Mouse (Mus musculus) limb, embryonic 13.5 days (tissue): ENCODE results near the gene Obscn. TPM values are rescaled to one million over a fixed set of nuclear protein-coding genes. Genes with fewer than 3 reads are reported as not detected.
A peak's percentile ranks its signal among the peaks of the same experiment; 100 is the strongest.

Experiments
- ATAC-seq: fragments of 200-750 bp; cut with Nextera tagmentation; 2 replicates; pipeline ENCODE4 v1.8.0; 2017; ENCODE audit warnings: low read depth, moderate number of reproducible peaks, moderate TSS enrichment; ENCODE audit not compliant: low FRiP score
- H3K27ac ChIP-seq: fragments of 300-500 bp; sonication (generic); 2 replicates; pipeline ENCODE4 v1.5.1; 2015; ENCODE audit warnings: inconsistent platforms, mild to moderate bottlenecking, moderate library complexity
- H3K27me3 ChIP-seq: fragments of 300-500 bp; sonication (generic); 2 replicates; pipeline ENCODE4 v1.6.1; 2015; ENCODE audit warnings: mild to moderate bottlenecking, inconsistent platforms
- H3K36me3 ChIP-seq: fragments of 300-500 bp; sonication (generic); 2 replicates; pipeline ENCODE4 v1.6.1; 2015; ENCODE audit warnings: inconsistent platforms, mild to moderate bottlenecking, moderate library complexity
- H3K4me1 ChIP-seq: fragments of 300-500 bp; sonication (generic); 2 replicates; pipeline ENCODE4 v1.6.1; 2015; ENCODE audit warnings: inconsistent platforms
- H3K4me2 ChIP-seq: fragments of 300-500 bp; sonication (generic); replicated peaks from 2 replicates; pipeline ENCODE4 v1.6.1; 2015; ENCODE audit warnings: inconsistent platforms, mild to moderate bottlenecking, moderate library complexity
- H3K4me3 ChIP-seq: fragments of 300-500 bp; sonication (generic); 2 replicates; pipeline ENCODE4 v1.5.1; 2015; ENCODE audit warnings: moderate library complexity, mild to moderate bottlenecking, inconsistent platforms
- H3K9ac ChIP-seq: fragments of 300-500 bp; sonication (generic); 2 replicates; pipeline ENCODE4 v1.6.1; 2015; ENCODE audit warnings: mild to moderate bottlenecking, inconsistent platforms
- H3K9me3 ChIP-seq: fragments of 300-500 bp; sonication (generic); 2 replicates; pipeline ENCODE4 v1.6.1; 2016; ENCODE audit warnings: inconsistent platforms
- WGBS: fragments of 180-500 bp; shearing (Covaris S2); methylation state at CpG from one replicate; pipeline ENCODE4 v1.1.7; 2015; 5-methylcytosine and 5-hydroxymethylcytosine counted together
- microRNA-seq: library from miRNA; unstranded; fragments of <30 nt; microRNA quantifications from one replicate; pipeline ENCODE4, GENCODE M21; 2016
- polyA plus RNA-seq: library from polyadenylated mRNA; unstranded; fragments of >200 nt; fragmentation: Nextera tagmentation; extraction: Ambion mirVana; gene quantifications from 2 replicates; pipeline ENCODE4 v1.2.1, GENCODE M21; 2015

Obscn gene
- polyA plus RNA-seq, 1 experiment from 2014 or later: 1.7 TPM

- no peak; the same call in none of the 2 replicates for ATAC-seq
- H3K4me2 ChIP-seq: peak overlapping the region; percentile 93
- peak overlapping the region; percentile 86 for H3K27ac ChIP-seq
- H3K4me3 ChIP-seq: peak overlapping the region; percentile 84
- WGBS: under 1% methylated on average over 33 of the region's 33 CpGs
- peaks cover 41% of the 10 kb centered on the region for H3K4me1 ChIP-seq
- no peaks in the 10 kb centered on the region for H3K9me3 ChIP-seq
- peaks cover 29% of the 10 kb centered on the region for H3K27me3 ChIP-seq
- peak overlapping the region; percentile 74 for H3K9ac ChIP-seq
- peaks cover 14% of the 10 kb centered on the region for H3K36me3 ChIP-seq
Measured at GRCm38 (mm10) chr11:58953351-58954169, 182.6 kb downstream of the Obscn start.

DNA sequence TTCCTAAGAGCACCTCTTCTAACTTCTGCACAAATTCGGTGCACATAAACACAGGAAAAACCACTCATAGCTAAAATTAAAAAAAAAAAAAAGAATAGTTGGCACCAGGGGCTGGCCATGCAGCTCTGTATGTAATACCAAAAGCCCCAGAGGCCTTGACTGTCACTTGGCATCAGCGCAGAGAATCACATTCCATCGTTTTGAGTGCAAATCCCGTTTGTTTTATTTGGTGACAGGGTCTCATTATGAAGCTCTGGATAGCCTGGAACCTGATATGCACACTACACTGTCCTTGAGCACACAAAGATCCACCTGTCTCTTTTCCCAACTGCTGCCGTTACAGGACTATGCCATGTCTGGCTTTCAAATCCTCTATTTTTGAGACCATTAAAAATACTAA is 185.0 kb downstream of the Obscn start:
- no peak for ATAC-seq
- no peak overlapping the region for H3K27ac ChIP-seq
- peaks cover 30% of the 10 kb centered on the region for H3K4me1 ChIP-seq
- H3K36me3 ChIP-seq: no peaks in the 10 kb centered on the region
- no peak overlapping the region for H3K4me3 ChIP-seq
- no peaks in the 10 kb centered on the region for H3K9me3 ChIP-seq
- no peak overlapping the region for H3K4me2 ChIP-seq
- no peak overlapping the region for H3K9ac ChIP-seq
- WGBS: 71% methylated on average over 5 of the region's 5 CpGs
- peaks cover 26% of the 10 kb centered on the region for H3K27me3 ChIP-seq

- ATAC-seq: no peak
- Histone ChIP-seq H3K27ac (peak overlapping the region; percentile 90), H3K36me3 (no peaks in the 10 kb centered on the region), H3K4me1 (peaks cover 25% of the 10 kb centered on the region; the same call in 1 of the 2 replicates), H3K9ac (peak overlapping the region; percentile 75), H3K4me3 (peak overlapping the region; percentile 52), H3K27me3 (peaks cover 40% of the 10 kb centered on the region), H3K9me3 (no peaks in the 10 kb centered on the region), H3K4me2 (peak overlapping the region; percentile 71)
- 12% methylated on average over 20 of the region's 20 CpGs for WGBS
Measured at GRCm38 (mm10) chr11:58949480-58950431, 186.4 kb downstream of the Obscn start.

DNA sequence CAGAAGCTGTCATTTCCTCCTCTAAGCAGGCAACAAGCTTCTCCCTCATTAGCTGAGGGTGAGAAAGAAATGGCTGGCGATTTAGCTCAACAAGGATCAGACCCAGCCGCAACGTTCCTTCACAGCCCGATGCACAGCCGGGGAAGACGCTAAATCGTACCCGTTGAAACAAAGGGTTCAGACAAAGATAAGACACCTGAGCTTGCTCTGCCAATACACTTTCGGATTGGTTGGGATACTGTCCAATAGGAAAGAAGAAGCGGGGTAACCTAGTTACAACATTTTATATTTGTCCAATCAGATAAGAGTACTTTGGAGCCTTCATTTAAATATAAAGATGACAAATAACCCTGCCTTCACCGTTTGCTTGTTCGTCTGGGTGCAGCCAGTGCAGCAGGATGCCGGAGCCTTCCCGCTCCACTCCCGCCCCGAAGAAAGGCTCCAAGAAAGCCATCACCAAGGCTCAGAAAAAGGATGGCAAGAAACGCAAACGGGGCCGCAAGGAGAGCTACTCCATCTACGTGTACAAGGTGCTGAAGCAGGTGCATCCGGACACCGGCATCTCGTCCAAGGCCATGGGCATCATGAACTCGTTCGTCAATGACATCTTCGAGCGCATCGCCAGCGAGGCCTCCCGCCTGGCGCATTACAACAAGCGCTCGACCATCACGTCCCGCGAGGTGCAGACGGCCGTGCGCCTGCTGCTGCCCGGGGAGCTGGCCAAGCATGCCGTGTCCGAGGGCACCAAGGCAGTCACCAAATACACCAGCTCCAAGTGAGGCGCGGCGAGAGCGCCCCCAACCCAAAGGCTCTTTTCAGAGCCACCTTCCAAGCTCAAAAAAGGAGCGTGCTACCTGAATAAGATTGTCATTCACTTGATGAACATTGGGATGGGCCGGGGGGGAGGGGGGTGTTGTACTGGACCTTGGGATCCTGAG is 187.4 kb downstream of the Obscn start, which contains the start of gene Hist3h2ba:
Gene Hist3h2ba, plus strand, starts transcription at position 379 of the 938 bp plus-strand sequence.
- peak; percentile 90 for ATAC-seq
- Histone ChIP-seq H3K9ac (peak within 1 kb of the TSS; percentile 75), H3K27me3 (peaks cover 48% of the 10 kb centered on the region), H3K9me3 (no peaks in the 10 kb centered on the region), H3K4me1 (peaks cover 24% of the 10 kb centered on the region; the same call in 1 of the 2 replicates), H3K27ac (peak within 1 kb of the TSS; percentile 92), H3K4me3 (peak within 1 kb of the TSS; percentile 52), H3K36me3 (no peaks in the 10 kb centered on the region), H3K4me2 (peak within 1 kb of the TSS; percentile 71)
- under 1% methylated on average over 48 of the region's 48 CpGs for WGBS

DNA sequence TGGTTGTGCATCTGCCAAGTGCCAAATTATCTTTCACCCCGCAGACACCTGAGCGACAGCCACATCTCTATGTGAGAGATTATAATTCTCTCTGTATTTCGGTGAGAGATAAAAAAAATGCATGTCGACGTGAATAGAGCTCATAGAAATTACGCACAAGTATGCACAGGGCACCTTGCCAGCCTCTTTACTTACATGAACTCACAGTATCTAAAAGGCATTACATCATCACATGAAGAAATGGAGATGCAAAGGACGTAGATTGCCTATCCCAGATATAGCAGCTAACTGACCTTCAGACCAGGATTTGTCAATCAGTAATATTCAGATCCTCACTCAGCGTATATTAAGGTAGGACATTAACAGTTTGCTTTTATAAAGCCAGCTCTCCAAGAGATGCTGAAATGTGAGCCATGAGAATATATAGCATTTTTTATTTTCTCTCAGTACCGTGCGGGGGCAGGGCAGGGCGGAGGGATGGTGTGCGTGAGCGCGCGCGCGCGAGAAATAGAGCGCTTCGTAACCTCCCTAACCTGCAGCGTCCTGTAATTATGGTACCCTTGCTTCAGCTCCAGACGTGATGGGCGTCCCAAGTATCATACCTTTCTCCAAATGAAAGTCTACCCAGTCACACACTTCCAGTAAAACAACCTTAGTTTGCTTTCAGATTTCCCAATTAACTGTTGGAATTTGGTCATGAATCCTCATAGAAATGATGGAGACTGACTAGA is 188.2 kb downstream of the Obscn start:
- H3K4me2 ChIP-seq: peak overlapping the region; percentile 71
- WGBS: 18% methylated on average over 23 of the region's 23 CpGs
- H3K27me3 ChIP-seq: peaks cover 54% of the 10 kb centered on the region
- peak overlapping the region; percentile 52 for H3K4me3 ChIP-seq
- peak overlapping the region; percentile 92 for H3K27ac ChIP-seq
- H3K36me3 ChIP-seq: no peaks in the 10 kb centered on the region
- peak; percentile 58; the same call in 1 of the 2 replicates for ATAC-seq
- peak overlapping the region; percentile 59 for H3K9ac ChIP-seq
- no peaks in the 10 kb centered on the region for H3K9me3 ChIP-seq
- H3K4me1 ChIP-seq: peaks cover 16% of the 10 kb centered on the region; the same call in 1 of the 2 replicates

DNA sequence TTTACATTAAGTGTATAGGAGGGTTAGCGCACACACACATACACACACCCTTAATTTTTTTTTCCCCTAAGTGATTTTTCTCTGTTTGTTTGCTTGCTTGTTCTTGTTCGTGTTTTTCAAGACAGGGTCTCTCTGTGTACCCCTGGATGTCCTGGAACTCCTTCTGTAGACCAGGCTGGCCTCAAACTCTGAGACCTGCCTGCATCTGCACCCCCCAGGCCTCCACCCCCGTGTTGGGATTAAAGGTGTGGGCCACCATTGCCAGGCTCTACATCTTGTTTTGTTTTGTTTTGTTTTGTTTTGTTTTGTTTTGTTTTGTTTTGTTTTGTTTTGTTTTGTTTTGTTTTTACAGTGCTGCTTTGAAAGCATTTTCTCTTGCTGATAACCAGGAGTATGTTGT is 188.9 kb downstream of the Obscn start:
- H3K36me3 ChIP-seq: no peaks in the 10 kb centered on the region
- H3K9ac ChIP-seq: no peak overlapping the region
- ATAC-seq: no peak
- WGBS: 77% methylated on average over 3 of the region's 3 CpGs
- no peaks in the 10 kb centered on the region for H3K9me3 ChIP-seq
- peak overlapping the region; percentile 71; the same call in 1 of the 2 replicates for H3K4me2 ChIP-seq
- no peak overlapping the region for H3K27ac ChIP-seq
- peaks cover 54% of the 10 kb centered on the region for H3K27me3 ChIP-seq
- no peak overlapping the region for H3K4me3 ChIP-seq
- peaks cover 13% of the 10 kb centered on the region; the same call in 1 of the 2 replicates for H3K4me1 ChIP-seq

Small RNA genes within 50 kb of the gene (microRNA-seq; reads per million reads assigned to microRNA genes)
- gene Gm44313: not detected

Other genes starting within 250 kb of the Obscn start
- gene Zfp39, start 232.2 kb downstream of the Obscn start, polyA plus RNA-seq: 6.2 and 7.1 TPM in 2 replicates
- gene Btnl10, start 218.5 kb downstream of the Obscn start, polyA plus RNA-seq: 0.11 TPM in 1 of 2 replicates, not detected in the other
- 245 and 261 TPM in 2 replicates for gene Rnf187, start 197.5 kb downstream of the Obscn start, polyA plus RNA-seq
- gene Hist3h2ba, start 187.5 kb downstream of the Obscn start, polyA plus RNA-seq: 35.8 and 40.7 TPM in 2 replicates
- 29.6 and 29.9 TPM in 2 replicates for gene Hist3h2a, start 181.7 kb downstream of the Obscn start, polyA plus RNA-seq
- 0.87 and 1.7 TPM in 2 replicates for gene Trim17, start 181.7 kb downstream of the Obscn start, polyA plus RNA-seq
- gene Trim11, start 158.3 kb downstream of the Obscn start, polyA plus RNA-seq: 23.8 and 24.0 TPM in 2 replicates
- 3.5 and 4.4 TPM in 2 replicates for gene Iba57, start 27.3 kb upstream of the Obscn start, polyA plus RNA-seq
- 0.25 and 0.47 TPM in 2 replicates for gene Gjc2, start 46.8 kb upstream of the Obscn start, polyA plus RNA-seq
- 136 and 138 TPM in 2 replicates for gene Guk1, start 55.8 kb upstream of the Obscn start, polyA plus RNA-seq
- gene Mrpl55, start 66.1 kb upstream of the Obscn start, polyA plus RNA-seq: 90.5 and 91.5 TPM in 2 replicates
- 34.1 and 37.4 TPM in 2 replicates for gene 2310033P09Rik, start 71.9 kb upstream of the Obscn start, polyA plus RNA-seq
- 702 and 716 TPM in 2 replicates for gene Arf1, start 91.9 kb upstream of the Obscn start, polyA plus RNA-seq
- gene Wnt3a, start 154.3 kb upstream of the Obscn start, polyA plus RNA-seq: 2.6 and 3.1 TPM in 2 replicates
- gene Wnt9a, start 170.5 kb upstream of the Obscn start, polyA plus RNA-seq: 8.1 and 8.9 TPM in 2 replicates
- 0.11 TPM in 1 of 2 replicates, not detected in the other for gene Prss38, start 239.3 kb upstream of the Obscn start, polyA plus RNA-seq